Mouse (Mus musculus) cerebellum, adult 2 months (tissue): ENCODE results near the gene Ankrd53.
A peak's percentile ranks its signal among the peaks of the same experiment; 100 is the strongest.

Experiments
- CTCF ChIP-seq: fragments of 200-500 bp; IDR thresholded peaks from 2 replicates; pipeline ENCODE4 v1.5.1; 2011; ENCODE audit warnings: low read depth, mild to moderate bottlenecking, control low read depth, low read length, moderate library complexity, borderline replicate concordance; ENCODE audit not compliant: insufficient read depth
- POLR2A ChIP-seq: fragments of 200-500 bp; IDR thresholded peaks from 2 replicates; pipeline ENCODE4 v1.6.1; 2011; ENCODE audit warnings: low read length, control low read depth, borderline replicate concordance; ENCODE audit not compliant: insufficient read depth

DNA sequence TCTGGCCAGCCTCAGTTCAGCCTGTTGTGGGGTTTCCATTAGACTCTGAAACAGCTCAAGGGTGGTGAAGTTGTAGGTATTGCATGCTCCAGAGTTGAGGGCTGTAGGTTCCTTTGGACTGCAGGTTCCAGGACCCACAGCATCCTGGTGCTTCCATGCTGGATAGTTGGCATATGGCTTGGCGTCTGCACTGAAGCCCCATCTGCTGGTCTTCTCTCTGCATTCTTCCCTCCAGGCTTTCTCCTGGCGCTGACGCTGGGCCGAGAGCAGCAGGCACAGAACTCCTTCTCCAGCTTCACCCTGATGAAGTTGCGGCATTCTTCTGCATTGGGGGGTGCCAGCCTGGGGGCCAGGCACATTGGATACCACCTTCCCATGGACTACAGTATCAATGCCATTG lies 39.6 kb downstream of the Ankrd53 start:
- peak; percentile 15; the same call in 1 of the 2 replicates for TF ChIP-seq CTCF
- TF ChIP-seq POLR2A = no peak
